Mouse (Mus musculus): ENCODE data around the gene Fibp. TPM values are rescaled to one million over a fixed set of nuclear protein-coding genes. Genes with fewer than 3 reads are reported as not detected.
A peak's percentile ranks its signal among the peaks of the same experiment; 100 is the strongest.

The Fibp gene
- polyA plus RNA-seq, 1 experiment from 2014 or later: 25.9 TPM

GRCm38 (mm10) chr19:5447515-5448353, 12.7 kb upstream of the Fibp start, which contains the start of gene Fosl1:
Gene Fosl1 (plus strand): TSS chr19:5447547.
- peak; percentile 55 for ATAC-seq (ENCODE audit: low read depth)
- peak within 1 kb of the TSS; percentile 28; the same call in 1 of the 2 replicates for H3K9ac ChIP-seq (ENCODE audit: low read depth, low read length)
- no peaks in the 10 kb centered on the region for H3K9me3 ChIP-seq (replicated peaks; ENCODE audit: control insufficient read depth, low read length)
- peaks cover 22% of the 10 kb centered on the region for H3K4me1 ChIP-seq (ENCODE audit: control insufficient read depth, low read depth, low read length)
- 1% methylated on average over 70 of the region's 70 CpGs for WGBS (ENCODE audit: insufficient replicate concordance)
- no peaks in the 10 kb centered on the region for H3K36me3 ChIP-seq (ENCODE audit: control insufficient read depth, insufficient read depth)
- H3K27ac ChIP-seq (ENCODE audit: low read length): no peak within 1 kb of the TSS
- peak within 1 kb of the TSS; percentile 66 for H3K4me3 ChIP-seq (ENCODE audit: low read depth, low read length)
- peak within 1 kb of the TSS; percentile 87 for H3K4me2 ChIP-seq (ENCODE audit: low read depth, low read length)
- peaks cover 52% of the 10 kb centered on the region for H3K27me3 ChIP-seq (ENCODE audit: control insufficient read depth, insufficient read depth, low read depth, low read length)

- H3K4me1 ChIP-seq (ENCODE audit: control insufficient read depth, low read depth, low read length): peaks cover 22% of the 10 kb centered on the region
- ATAC-seq (ENCODE audit: low read depth): peak; percentile 61
- WGBS (ENCODE audit: insufficient replicate concordance): 3% methylated on average over 36 of the region's 36 CpGs
- peak overlapping the region; percentile 87 for H3K4me2 ChIP-seq (ENCODE audit: low read depth, low read length)
- no peak overlapping the region for H3K27ac ChIP-seq (ENCODE audit: low read length)
- H3K4me3 ChIP-seq (ENCODE audit: low read depth, low read length): peak overlapping the region; percentile 66
- peaks cover 52% of the 10 kb centered on the region for H3K27me3 ChIP-seq (ENCODE audit: control insufficient read depth, insufficient read depth, low read depth, low read length)
- H3K36me3 ChIP-seq (ENCODE audit: control insufficient read depth, insufficient read depth): no peaks in the 10 kb centered on the region
- no peaks in the 10 kb centered on the region for H3K9me3 ChIP-seq (replicated peaks; ENCODE audit: control insufficient read depth, low read length)
- H3K9ac ChIP-seq (ENCODE audit: low read depth, low read length): no peak overlapping the region
These were observed 11.9 kb upstream of the Fibp start for GRCm38 (mm10) chr19:5448354-5449150.

- Histone ChIP-seq H3K9ac (ENCODE audit: low read depth, low read length) (no peak overlapping the region), H3K4me3 (ENCODE audit: low read depth, low read length) (no peak overlapping the region), H3K27ac (ENCODE audit: low read length) (no peak overlapping the region), H3K27me3 (ENCODE audit: control insufficient read depth, insufficient read depth, low read depth, low read length) (peaks cover 51% of the 10 kb centered on the region), H3K9me3 (replicated peaks; ENCODE audit: control insufficient read depth, low read length) (no peaks in the 10 kb centered on the region), H3K4me1 (ENCODE audit: control insufficient read depth, low read depth, low read length) (peaks cover 22% of the 10 kb centered on the region), H3K36me3 (ENCODE audit: control insufficient read depth, insufficient read depth) (no peaks in the 10 kb centered on the region), H3K4me2 (ENCODE audit: low read depth, low read length) (no peak overlapping the region)
- ATAC-seq (ENCODE audit: low read depth): no peak
- 59% methylated on average over 3 of the region's 3 CpGs for WGBS (ENCODE audit: insufficient replicate concordance)
These were observed 10.7 kb upstream of the Fibp start for GRCm38 (mm10) chr19:5449673-5450072.

- H3K4me3 ChIP-seq (ENCODE audit: low read depth, low read length): no peak overlapping the region
- peaks cover 35% of the 10 kb centered on the region for H3K4me1 ChIP-seq (ENCODE audit: control insufficient read depth, low read depth, low read length)
- no peak overlapping the region for H3K4me2 ChIP-seq (ENCODE audit: low read depth, low read length)
- H3K36me3 ChIP-seq (ENCODE audit: control insufficient read depth, insufficient read depth): no peaks in the 10 kb centered on the region
- H3K27me3 ChIP-seq (ENCODE audit: control insufficient read depth, insufficient read depth, low read depth, low read length): peaks cover 42% of the 10 kb centered on the region
- ATAC-seq (ENCODE audit: low read depth): no peak
- 50% methylated on average over 6 of the region's 6 CpGs for WGBS (ENCODE audit: insufficient replicate concordance)
- no peak overlapping the region for H3K9ac ChIP-seq (ENCODE audit: low read depth, low read length)
- no peaks in the 10 kb centered on the region for H3K9me3 ChIP-seq (replicated peaks; ENCODE audit: control insufficient read depth, low read length)
- no peak overlapping the region for H3K27ac ChIP-seq (ENCODE audit: low read length)
These were observed 8.6 kb upstream of the Fibp start for GRCm38 (mm10) chr19:5451766-5452165.

- no peak for ATAC-seq (ENCODE audit: low read depth)
- Histone ChIP-seq H3K9me3 (replicated peaks; ENCODE audit: control insufficient read depth, low read length) (no peaks in the 10 kb centered on the region), H3K27ac (ENCODE audit: low read length) (no peak overlapping the region), H3K36me3 (ENCODE audit: control insufficient read depth, insufficient read depth) (no peaks in the 10 kb centered on the region), H3K4me3 (ENCODE audit: low read depth, low read length) (no peak overlapping the region), H3K27me3 (ENCODE audit: control insufficient read depth, insufficient read depth, low read depth, low read length) (peaks cover 9% of the 10 kb centered on the region), H3K4me2 (ENCODE audit: low read depth, low read length) (no peak overlapping the region), H3K4me1 (ENCODE audit: control insufficient read depth, low read depth, low read length) (peaks cover 27% of the 10 kb centered on the region), H3K9ac (ENCODE audit: low read depth, low read length) (no peak overlapping the region)
- 74% methylated on average over 12 of the region's 12 CpGs for WGBS (ENCODE audit: insufficient replicate concordance)
These were observed 5.4 kb upstream of the Fibp start for GRCm38 (mm10) chr19:5455037-5455436.

- WGBS (ENCODE audit: insufficient replicate concordance): 55% methylated on average over 8 of the region's 8 CpGs
- H3K9ac ChIP-seq (ENCODE audit: low read depth, low read length): no peak overlapping the region
- ATAC-seq (ENCODE audit: low read depth): no peak
- H3K4me1 ChIP-seq (ENCODE audit: control insufficient read depth, low read depth, low read length): peaks cover 27% of the 10 kb centered on the region
- no peaks in the 10 kb centered on the region for H3K9me3 ChIP-seq (replicated peaks; ENCODE audit: control insufficient read depth, low read length)
- H3K4me2 ChIP-seq (ENCODE audit: low read depth, low read length): 0 out of 2 replicates have a peak overlapping the region, but pooled peaks have one; percentile 6
- no peak overlapping the region for H3K4me3 ChIP-seq (ENCODE audit: low read depth, low read length)
- no peak overlapping the region for H3K27ac ChIP-seq (ENCODE audit: low read length)
- H3K36me3 ChIP-seq (ENCODE audit: control insufficient read depth, insufficient read depth): no peaks in the 10 kb centered on the region
- H3K27me3 ChIP-seq (ENCODE audit: control insufficient read depth, insufficient read depth, low read depth, low read length): peaks cover 4% of the 10 kb centered on the region; the same call in 1 of the 2 replicates
These were observed 4.8 kb upstream of the Fibp start for GRCm38 (mm10) chr19:5455568-5455967.

- WGBS (ENCODE audit: insufficient replicate concordance): 3% methylated on average over 26 of the region's 26 CpGs
- no peak for ATAC-seq (ENCODE audit: low read depth)
- Histone ChIP-seq H3K9me3 (replicated peaks; ENCODE audit: control insufficient read depth, low read length) (no peaks in the 10 kb centered on the region), H3K4me2 (ENCODE audit: low read depth, low read length) (peak overlapping the region; percentile 100), H3K27me3 (ENCODE audit: control insufficient read depth, insufficient read depth, low read depth, low read length) (no peaks in the 10 kb centered on the region), H3K4me3 (ENCODE audit: low read depth, low read length) (peak overlapping the region; percentile 80), H3K9ac (ENCODE audit: low read depth, low read length) (peak overlapping the region; percentile 77), H3K36me3 (ENCODE audit: control insufficient read depth, insufficient read depth) (no peaks in the 10 kb centered on the region), H3K27ac (ENCODE audit: low read length) (no peak overlapping the region), H3K4me1 (ENCODE audit: control insufficient read depth, low read depth, low read length) (peaks cover 33% of the 10 kb centered on the region)
These were observed 4.0 kb upstream of the Fibp start for GRCm38 (mm10) chr19:5456241-5456921.

GRCm38 (mm10) chr19:5456922-5457745, 3.3 kb upstream of the Fibp start:
- peak overlapping the region; percentile 78 for H3K27ac ChIP-seq (ENCODE audit: low read length)
- H3K4me1 ChIP-seq (ENCODE audit: control insufficient read depth, low read depth, low read length): peaks cover 34% of the 10 kb centered on the region
- H3K9me3 ChIP-seq (replicated peaks; ENCODE audit: control insufficient read depth, low read length): no peaks in the 10 kb centered on the region
- peak overlapping the region; percentile 77 for H3K9ac ChIP-seq (ENCODE audit: low read depth, low read length)
- under 1% methylated on average over 69 of the region's 70 CpGs for WGBS (ENCODE audit: insufficient replicate concordance)
- no peaks in the 10 kb centered on the region for H3K36me3 ChIP-seq (ENCODE audit: control insufficient read depth, insufficient read depth)
- H3K4me3 ChIP-seq (ENCODE audit: low read depth, low read length): peak overlapping the region; percentile 80
- ATAC-seq (ENCODE audit: low read depth): peak; percentile 89
- peak overlapping the region; percentile 100 for H3K4me2 ChIP-seq (ENCODE audit: low read depth, low read length)
- H3K27me3 ChIP-seq (ENCODE audit: control insufficient read depth, insufficient read depth, low read depth, low read length): no peaks in the 10 kb centered on the region

Measured in liver, embryonic 16.5 days (tissue).